Mouse (Mus musculus) testis, postnatal 10 days (tissue): ENCODE measurements around the gene Adh4.
"Not testable (repeated sequence)": the region's sequence is repeated elsewhere in the genome, so short reads cannot be mapped to it uniquely, and the experiment has no call there.

Source experiments
- DNase-seq: peaks from one replicate; pipeline ENCODE4 v3.0.0; 2021; ENCODE audit warnings: low spot score

The Adh4 gene

DNA sequence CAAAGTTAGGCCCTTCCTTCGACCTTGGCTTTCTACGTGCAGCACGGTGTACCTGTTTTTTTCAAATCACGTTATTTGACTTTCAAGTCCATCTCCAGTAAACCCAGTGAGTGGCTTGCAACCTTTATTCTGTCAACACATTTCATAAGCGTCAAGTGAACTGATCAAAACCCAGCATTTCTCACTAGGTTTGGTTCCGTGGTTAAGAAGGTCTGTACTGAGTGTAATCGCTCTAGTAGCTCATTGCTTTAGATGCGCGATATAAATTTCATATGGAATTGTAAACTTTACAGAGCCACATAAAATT is 28.2 kb downstream of the Adh4 start:
- no peak for DNase-seq

DNA sequence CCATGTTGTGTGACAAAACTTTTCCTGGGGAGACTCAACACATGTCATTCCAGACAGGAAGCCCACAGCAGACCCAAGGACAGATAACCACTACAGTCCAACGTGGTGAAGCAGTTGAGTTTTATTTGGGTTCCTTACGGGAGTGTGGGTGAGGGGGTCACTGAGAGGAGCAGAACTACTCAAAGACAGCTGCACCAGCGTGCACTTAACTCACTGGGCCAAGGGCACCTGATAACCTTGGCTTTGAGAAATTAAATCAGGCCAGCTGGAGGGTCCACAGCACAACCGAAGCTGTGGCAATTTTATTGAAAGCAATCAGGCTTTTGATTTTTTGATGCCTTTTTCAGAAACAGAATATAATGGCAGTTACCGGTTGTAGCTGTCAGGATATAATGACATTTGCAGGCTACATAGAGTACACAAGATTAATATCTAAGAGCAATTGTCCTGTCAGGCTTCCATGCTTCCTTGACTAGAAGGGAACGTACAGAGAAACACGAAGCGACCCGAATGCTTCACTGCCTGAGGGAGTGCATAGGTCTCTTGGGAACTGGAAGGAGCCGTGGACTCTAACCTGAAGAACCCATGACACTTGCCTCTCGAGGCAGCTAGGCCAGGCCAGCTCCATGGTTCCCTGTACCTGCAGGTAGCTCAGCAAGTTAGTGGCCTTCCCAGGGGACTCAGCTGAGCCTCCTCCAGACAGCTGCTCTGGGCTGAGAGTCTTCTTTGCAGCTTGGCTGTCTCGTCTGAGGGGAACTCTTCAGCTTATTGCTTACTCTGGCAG is 33.0 kb downstream of the Adh4 start:
- DNase-seq = no peak

DNA sequence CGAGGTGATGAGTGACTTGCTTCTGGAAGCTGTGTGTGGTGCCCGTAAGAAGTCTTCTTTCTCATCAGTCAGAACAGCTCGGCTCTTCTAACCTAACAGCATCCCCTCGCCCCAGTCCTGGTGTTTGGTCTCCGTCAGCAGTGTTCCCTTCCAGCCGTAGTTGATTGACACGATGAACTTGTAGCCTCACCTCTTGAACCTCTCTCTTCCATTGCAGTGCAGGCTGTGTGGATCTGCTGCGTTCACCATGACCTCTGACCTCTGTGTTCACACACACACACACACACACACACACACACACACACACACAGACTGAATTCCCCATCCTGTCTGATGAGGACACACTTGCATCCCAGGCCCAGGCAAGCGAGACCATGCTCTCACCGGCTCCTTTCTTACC is 36.9 kb downstream of the Adh4 start:
- no peak for DNase-seq

GRCm38 (mm10) chr3:138454234-138454633 is 39.0 kb downstream of the Adh4 start:
- DNase-seq = no peak

DNA sequence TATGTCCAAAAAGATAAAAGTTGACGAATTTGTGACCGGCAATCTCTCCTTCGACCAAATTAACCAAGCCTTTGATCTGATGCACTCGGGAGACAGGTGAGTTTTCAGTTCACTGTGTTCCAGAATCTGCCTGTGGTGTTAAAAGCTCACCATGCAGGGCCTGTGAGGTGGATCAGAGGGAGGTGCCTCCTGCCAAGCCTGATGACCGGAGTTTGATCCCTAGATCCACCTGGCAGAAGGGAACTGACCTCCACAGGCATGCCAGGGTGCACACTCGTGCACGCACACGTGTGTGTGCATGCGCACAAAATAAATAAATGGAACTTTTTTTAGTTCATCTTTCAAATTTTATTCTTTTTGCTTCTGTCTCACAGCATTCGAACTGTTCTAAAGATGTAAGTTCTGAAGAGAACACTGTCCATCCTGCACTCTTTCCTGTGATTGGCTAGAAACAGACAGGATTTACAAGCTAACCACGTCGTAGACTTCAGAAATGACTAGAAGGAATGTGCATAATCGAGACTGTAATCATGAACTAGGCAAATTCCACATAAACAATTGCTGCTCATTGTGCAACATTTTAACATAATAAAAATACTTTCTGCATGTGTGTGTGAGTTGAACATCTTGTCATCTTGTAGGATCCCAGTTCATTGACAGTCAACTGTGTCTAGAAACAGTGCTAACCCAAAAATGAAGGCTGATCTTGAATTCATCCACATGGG is 39.6 kb downstream of the Adh4 start:
- no peak for DNase-seq

DNA sequence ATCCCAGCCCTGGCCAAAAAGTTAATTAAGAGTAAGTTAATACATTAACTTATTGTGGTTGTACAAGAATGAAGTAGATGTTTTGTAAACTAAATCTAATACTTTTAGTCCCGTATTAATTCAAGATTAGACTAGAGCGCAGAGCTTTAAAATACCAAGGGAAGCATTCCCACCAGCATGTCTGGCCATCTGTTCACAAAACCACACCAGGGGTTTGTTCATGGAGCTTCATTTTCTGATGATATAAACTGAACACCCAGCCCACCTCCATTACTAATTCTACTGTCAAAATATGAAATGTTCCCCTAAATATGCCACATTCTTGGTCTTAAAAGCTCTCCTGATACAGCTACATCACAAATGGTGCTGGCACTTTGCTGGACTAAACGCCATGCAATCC is 43.2 kb downstream of the Adh4 start:
- no peak for DNase-seq

- DNase-seq = no peak
Observed at GRCm38 (mm10) chr3:138460260-138460659, 45.0 kb downstream of the Adh4 start.

DNA sequence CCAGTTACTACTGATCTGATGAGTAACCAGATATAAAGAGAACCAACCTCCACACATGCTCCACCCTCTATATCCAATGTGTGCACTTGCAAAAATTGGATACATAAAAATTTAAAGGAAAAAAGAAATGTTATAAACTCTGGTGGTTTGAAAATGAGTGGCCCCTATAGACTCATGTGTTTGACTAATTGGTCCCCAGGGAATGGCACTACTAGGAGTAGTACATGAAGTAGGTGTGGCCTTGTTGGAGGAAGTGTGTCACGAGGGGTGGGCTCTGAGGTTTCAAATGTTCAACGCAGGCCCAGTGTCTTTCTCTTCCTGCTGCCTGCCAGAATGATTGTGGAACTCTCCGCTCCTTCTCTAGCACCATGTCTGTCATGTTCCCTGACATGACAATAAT is 46.6 kb downstream of the Adh4 start:
- no peak for DNase-seq

DNA sequence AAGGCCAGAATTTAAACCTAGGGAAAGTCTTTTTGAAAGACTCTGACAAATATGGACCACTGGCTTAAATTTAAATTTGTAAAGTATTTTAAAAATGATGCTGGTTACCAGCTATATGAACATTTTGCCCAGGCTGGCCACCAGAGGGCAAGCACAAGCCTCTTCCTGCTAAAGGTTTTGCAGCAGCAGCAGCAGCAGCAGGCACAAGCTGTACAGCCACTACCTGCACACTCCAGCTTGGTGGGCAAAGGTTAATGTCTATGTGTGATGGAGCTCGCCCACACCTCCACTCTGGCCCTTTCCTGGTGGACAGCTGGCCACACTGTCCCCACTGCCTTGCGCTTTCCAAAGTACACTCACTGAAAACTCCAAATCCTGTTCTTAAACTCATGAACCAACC is 47.9 kb downstream of the Adh4 start:
- no peak for DNase-seq

- DNase-seq = no peak
Observed at GRCm38 (mm10) chr3:138463807-138464206, 48.5 kb downstream of the Adh4 start.

DNA sequence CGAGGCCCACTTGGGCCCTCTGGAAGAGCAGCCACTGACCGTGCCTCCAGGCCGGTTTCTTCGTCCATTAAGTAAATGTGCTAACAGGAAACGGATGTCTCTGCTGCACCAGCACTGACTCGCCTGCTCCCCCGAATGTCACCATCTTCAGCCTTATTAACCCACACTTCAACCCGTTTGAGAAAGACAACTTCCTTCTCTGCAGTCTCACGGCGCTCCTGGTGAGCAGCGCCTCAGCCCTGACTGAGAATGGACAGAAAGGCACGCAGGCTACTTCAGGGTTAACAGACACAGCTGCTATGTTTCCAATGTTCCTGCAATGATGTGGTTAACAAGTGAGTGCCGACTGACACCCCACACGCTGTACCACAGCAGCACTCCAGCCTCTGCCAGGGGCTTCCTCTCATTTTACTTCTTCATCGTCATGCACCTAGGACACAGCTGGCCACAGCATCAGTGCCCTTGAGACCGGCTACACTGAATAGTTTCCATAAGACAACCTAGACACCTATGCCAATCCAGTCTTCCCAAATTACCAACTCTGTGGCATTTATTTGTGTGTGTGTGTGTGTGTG is 49.4 kb downstream of the Adh4 start:
- no peak for DNase-seq

GRCm38 (mm10) chr3:138466656-138467055 is 51.4 kb downstream of the Adh4 start:
- not testable (repeated sequence) for DNase-seq

DNA sequence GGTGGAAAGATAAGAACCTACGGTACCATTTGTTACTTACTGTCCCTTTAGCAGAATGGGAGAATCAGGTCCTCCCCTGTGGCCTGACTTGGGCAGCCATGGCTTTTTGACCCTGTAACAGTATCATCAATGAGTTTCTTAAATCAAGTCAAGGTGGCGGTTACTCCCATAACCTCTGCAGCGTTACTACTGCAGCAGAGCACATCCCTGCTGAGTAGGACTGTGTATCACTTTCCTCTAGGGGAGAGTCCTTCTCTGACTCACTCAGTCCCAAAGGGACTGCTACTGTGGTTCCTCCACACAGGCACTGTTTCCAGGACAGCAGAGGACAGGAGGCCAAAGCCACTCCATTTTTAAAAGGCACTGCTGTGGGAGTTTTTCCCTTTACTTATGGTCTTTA is 55.8 kb downstream of the Adh4 start:
- DNase-seq = no peak

DNA sequence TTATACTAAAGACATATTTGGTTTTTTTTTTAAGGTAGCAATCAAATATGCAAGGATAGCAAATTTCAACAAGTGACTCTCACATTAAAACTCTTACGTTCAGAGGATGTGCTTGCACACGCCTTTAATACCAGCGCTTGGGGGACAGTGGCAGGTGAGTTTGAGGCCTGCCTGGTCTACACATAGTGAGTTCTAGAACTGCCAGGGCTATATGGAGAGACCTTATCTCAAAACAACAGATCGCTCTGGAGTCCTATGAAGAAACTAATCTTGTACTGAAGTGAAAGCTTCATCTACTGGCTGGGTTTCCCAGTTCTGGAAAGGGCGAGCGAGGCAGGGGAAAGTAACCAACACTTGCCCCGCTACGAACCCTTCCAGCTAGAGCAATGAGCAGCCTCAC is 64.2 kb downstream of the Adh4 start:
- no peak for DNase-seq
